Comparison of ENCODE assay signal across 8 mouse cellular contexts in the genomic region with DNA sequence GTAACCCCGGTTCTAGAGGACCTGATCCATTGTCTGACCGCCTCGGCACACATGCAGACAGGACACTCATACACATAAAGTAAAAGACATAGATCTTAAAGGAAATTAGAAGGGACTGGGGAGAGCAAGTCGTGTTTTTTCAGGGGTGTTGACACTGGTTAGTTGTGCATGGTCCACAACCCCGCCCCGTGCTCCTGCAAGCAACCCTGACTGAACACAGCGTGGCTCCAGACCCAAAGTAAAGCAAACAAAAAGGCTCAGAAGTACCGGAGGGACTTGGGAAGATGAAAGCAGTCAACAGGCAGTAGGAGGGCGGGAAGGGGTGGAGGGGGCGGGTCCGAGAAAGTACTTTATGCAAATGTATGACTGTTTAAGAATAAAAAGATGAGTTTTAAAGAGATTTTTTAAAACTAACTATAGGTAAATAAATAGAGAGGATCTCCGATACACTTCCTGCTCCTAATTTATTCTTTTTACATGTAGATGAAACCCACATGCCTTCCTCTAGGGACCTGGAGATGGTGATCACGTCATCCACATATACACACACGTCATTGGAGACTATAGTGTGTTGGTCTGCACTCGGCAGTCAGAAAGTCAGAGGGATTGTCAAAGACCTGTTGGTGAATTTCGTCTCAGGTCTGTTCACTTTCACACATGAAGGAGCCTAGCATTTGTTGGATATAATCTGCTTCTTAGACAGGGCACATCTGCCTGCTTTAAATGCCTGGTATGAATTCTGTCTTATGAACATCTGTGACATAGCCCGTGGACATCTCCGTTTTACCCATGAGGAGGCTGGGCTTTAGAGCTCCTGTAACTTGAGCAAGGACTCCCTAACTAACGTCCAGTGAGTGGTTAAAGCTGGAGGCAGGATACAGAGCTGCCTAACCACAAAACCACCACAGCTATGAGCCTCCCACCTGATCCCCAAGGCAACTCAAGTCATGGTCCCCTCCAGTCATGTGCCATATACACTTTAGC. TPM values are rescaled to one million over a fixed set of nuclear protein-coding genes. Genes with fewer than 3 reads are reported as not detected.
DNase-seq lines count a peak whose midpoint lies in the region; ATAC-seq and TF ChIP-seq lines count a peak whose summit lies in the region.

No protein-coding gene starts in this region.

- no peak for TF ChIP-seq EP300 in heart, adult 2 months (IDR thresholded peaks at IDR 0.05; ENCODE audit: insufficient read depth, low read depth, low read length)

- intact Hi-C loops in heart, adult 2 months (cut with DNase I): loop anchor here (5.0 kb wide), 3 partner anchors 98 to 353 kb away; no protein-coding TSS in a partner anchor

- TF ChIP-seq CTCF in heart, adult 2 months (IDR thresholded peaks at IDR 0.05): no peak
- no peak for TF ChIP-seq CTCF in cortical plate, adult 2 months (IDR thresholded peaks at IDR 0.05; ENCODE audit: extremely low read depth, insufficient read depth, low read length)

- peak; percentile 38 for TF ChIP-seq POLR2A in heart, adult 2 months (IDR thresholded peaks at IDR 0.05; ENCODE audit: insufficient read depth, low read depth, low read length)
- no peak for TF ChIP-seq POLR2A in cortical plate, adult 2 months (IDR thresholded peaks at IDR 0.05; ENCODE audit: extremely low read depth, insufficient read depth, low read length)

- peak overlapping the region; percentile 87 for H3K27ac ChIP-seq in heart, adult 2 months
- H3K27ac ChIP-seq in cortical plate, adult 2 months (ENCODE audit: insufficient read depth, low read length): peak overlapping the region; percentile 75
- 0 out of 2 replicates have a peak overlapping the region, but pooled peaks have one; percentile 36 for H3K27ac ChIP-seq in hindbrain, embryonic 13.5 days
- H3K27ac ChIP-seq in neural tube, embryonic 14.5 days (ENCODE audit: low read depth, low read length): no peak overlapping the region

- peak overlapping the region; percentile 69 for H3K9ac ChIP-seq in heart, adult 2 months (ENCODE audit: low read depth, low read length)
- H3K9ac ChIP-seq in hindbrain, embryonic 13.5 days: no peak overlapping the region
- no peak overlapping the region for H3K9ac ChIP-seq in neural tube, embryonic 14.5 days (replicated peaks; ENCODE audit: low read depth, low read length)

- no peaks in the 10 kb centered on the region for H3K27me3 ChIP-seq in heart, adult 2 months (ENCODE audit: control insufficient read depth, insufficient read depth, low read length)
- H3K27me3 ChIP-seq in hindbrain, embryonic 13.5 days: no peaks in the 10 kb centered on the region
- H3K27me3 ChIP-seq in neural tube, embryonic 14.5 days (ENCODE audit: control insufficient read depth, insufficient read depth, low read length): no peaks in the 10 kb centered on the region

- peak; percentile 42 to 55 for DNase-seq in heart, adult 2 months
- no peak for DNase-seq in heart, postnatal 4 days
- DNase-seq in lung, adult 18-20 months: peak; percentile 37 to 58
- no peak for DNase-seq in embryo, embryonic 10.5 days (ENCODE audit: low spot score)
- no peak for DNase-seq in left cerebral cortex, adult 11 months (ENCODE audit: low spot score)

- H3K4me2 ChIP-seq in hindbrain, embryonic 13.5 days: peak overlapping the region; percentile 20; the same call in 1 of the 2 replicates
- H3K4me2 ChIP-seq in neural tube, embryonic 14.5 days (ENCODE audit: low read depth, low read length): peak overlapping the region; percentile 18; the same call in 1 of the 2 replicates

- no peaks in the 10 kb centered on the region for H3K9me3 ChIP-seq in hindbrain, embryonic 13.5 days
- H3K9me3 ChIP-seq in neural tube, embryonic 14.5 days (ENCODE audit: control insufficient read depth, low read length): no peaks in the 10 kb centered on the region

- peak overlapping the region; percentile 31 for H3K4me3 ChIP-seq in heart, adult 2 months
- no peak overlapping the region for H3K4me3 ChIP-seq in cortical plate, adult 2 months (ENCODE audit: insufficient read depth, low read length)
- no peak overlapping the region for H3K4me3 ChIP-seq in hindbrain, embryonic 13.5 days
- no peak overlapping the region for H3K4me3 ChIP-seq in neural tube, embryonic 14.5 days (ENCODE audit: low read depth, low read length)

- ATAC-seq in hindbrain, embryonic 13.5 days (ENCODE audit: low FRiP score): no peak; the same call in 1 of the 2 replicates
- no peak for ATAC-seq in neural tube, embryonic 14.5 days (ENCODE audit: low read depth)

- WGBS in heart, adult 2 months: 41% methylated on average over 19 of the region's 19 CpGs
- 21% methylated on average over 19 of the region's 19 CpGs for WGBS in hindbrain, embryonic 13.5 days
- WGBS in neural tube, embryonic 14.5 days: 28% methylated on average over 19 of the region's 19 CpGs

- peaks cover 6% of the 10 kb centered on the region for H3K4me1 ChIP-seq in heart, adult 2 months (ENCODE audit: control insufficient read depth, insufficient read depth, low read length)
- peaks cover 1% of the 10 kb centered on the region; the same call in 1 of the 2 replicates for H3K4me1 ChIP-seq in cortical plate, adult 2 months (ENCODE audit: control insufficient read depth, insufficient read depth, low read length)
- H3K4me1 ChIP-seq in hindbrain, embryonic 13.5 days (replicated peaks): 0 out of 2 replicates have a peak, but pooled peaks cover 5% of the 10 kb centered on the region
- H3K4me1 ChIP-seq in neural tube, embryonic 14.5 days (ENCODE audit: control insufficient read depth, insufficient read depth, low read length): no peaks in the 10 kb centered on the region

- H3K36me3 ChIP-seq in heart, adult 2 months (ENCODE audit: control insufficient read depth, insufficient read depth, low read length): no peaks in the 10 kb centered on the region
- no peaks in the 10 kb centered on the region for H3K36me3 ChIP-seq in hindbrain, embryonic 13.5 days
- no peaks in the 10 kb centered on the region for H3K36me3 ChIP-seq in neural tube, embryonic 14.5 days (ENCODE audit: control insufficient read depth, insufficient read depth, low read length)

- no peaks in the 10 kb centered on the region for H3K79me2 ChIP-seq in heart, adult 2 months (replicated peaks; ENCODE audit: control insufficient read depth, insufficient read depth, low read length)

RNA-seq across cellular contexts. Expression of a gene that starts 11.4 kb away (rescaled TPM):
- total RNA-seq in heart, adult 2 months (2021): 1 to 10 TPM in 1 of 2 experiments, under 1 TPM in 1; 0.91 to 1.6 TPM
- 2.6 and 3.0 TPM in 2 replicates for polyA plus RNA-seq in heart, adult 2 months (2012; rRNA removed)
- 1 to 10 TPM; 1.1 to 1.9 TPM for total RNA-seq in heart, postnatal 4 days (2021)
- polyA plus RNA-seq in cortical plate, adult 2 months (2012; rRNA removed): 25.9 and 29.0 TPM in 2 replicates
- polyA plus RNA-seq in hindbrain, embryonic 13.5 days (2015; fragmentation: Nextera tagmentation; extraction: Ambion mirVana): 14.2 and 15.1 TPM in 2 replicates
- 20.7 and 20.8 TPM in 2 replicates for polyA plus RNA-seq in neural tube, embryonic 14.5 days (2014; fragmentation: Nextera tagmentation; extraction: Ambion mirVana)

RNA-seq across cellular contexts. Expression of a gene that starts 38.8 kb away (rescaled TPM):
- 1 to 10 TPM; 1.2 to 1.6 TPM for total RNA-seq in heart, adult 2 months (2021)
- polyA plus RNA-seq in heart, adult 2 months (2012; rRNA removed): 1.1 and 1.8 TPM in 2 replicates
- 1 to 10 TPM in 1 of 2 experiments, under 1 TPM in 1; 0.91 to 1.8 TPM for total RNA-seq in heart, postnatal 4 days (2021)
- 391 and 412 TPM in 2 replicates for polyA plus RNA-seq in cortical plate, adult 2 months (2012; rRNA removed)
- 130 and 132 TPM in 2 replicates for polyA plus RNA-seq in hindbrain, embryonic 13.5 days (2015; fragmentation: Nextera tagmentation; extraction: Ambion mirVana)
- 148 and 155 TPM in 2 replicates for polyA plus RNA-seq in neural tube, embryonic 14.5 days (2014; fragmentation: Nextera tagmentation; extraction: Ambion mirVana)

RNA-seq across cellular contexts. Expression of a gene that starts 53.1 kb away (rescaled TPM):
- total RNA-seq in heart, adult 2 months (2021): 10 to 100 TPM; 25.9 to 29.8 TPM
- polyA plus RNA-seq in heart, adult 2 months (2012; rRNA removed): 18.9 and 35.9 TPM in 2 replicates
- 10 to 100 TPM; 41.6 to 43.4 TPM for total RNA-seq in heart, postnatal 4 days (2021)
- polyA plus RNA-seq in cortical plate, adult 2 months (2012; rRNA removed): 86.9 and 90.4 TPM in 2 replicates
- polyA plus RNA-seq in hindbrain, embryonic 13.5 days (2015; fragmentation: Nextera tagmentation; extraction: Ambion mirVana): 192 and 198 TPM in 2 replicates
- polyA plus RNA-seq in neural tube, embryonic 14.5 days (2014; fragmentation: Nextera tagmentation; extraction: Ambion mirVana): 187 and 197 TPM in 2 replicates

Comparison
In these comparisons a context has a peak if more than half of its experiments do, and no peak if none do; other contexts are left out.
1. DNase-seq: peak in heart, adult 2 months (2 of 2) and lung, adult 18-20 months (2 of 2); none in heart, postnatal 4 days (single experiment), embryo, embryonic 10.5 days (single experiment) and left cerebral cortex, adult 11 months (single experiment).
2. RNA of a gene that starts 38.8 kb away (polyA plus RNA-seq): 391 to 412 TPM in cortical plate, adult 2 months, 148 to 155 TPM in neural tube, embryonic 14.5 days and 130 to 132 TPM in hindbrain, embryonic 13.5 days; 1.1 to 1.8 TPM in heart, adult 2 months; every median in the first group is over 10 times any median in the second.